Mouse (Mus musculus): ENCODE results near the gene Cmtr1. TPM values are rescaled to one million over a fixed set of nuclear protein-coding genes. Genes with fewer than 3 reads are reported as not detected.
A peak's percentile ranks its signal among the peaks of the same experiment; 100 is the strongest.

The Cmtr1 gene
- total RNA-seq, 2 experiments from 2014 or later = 35.5 to 41.4 TPM

DNA sequence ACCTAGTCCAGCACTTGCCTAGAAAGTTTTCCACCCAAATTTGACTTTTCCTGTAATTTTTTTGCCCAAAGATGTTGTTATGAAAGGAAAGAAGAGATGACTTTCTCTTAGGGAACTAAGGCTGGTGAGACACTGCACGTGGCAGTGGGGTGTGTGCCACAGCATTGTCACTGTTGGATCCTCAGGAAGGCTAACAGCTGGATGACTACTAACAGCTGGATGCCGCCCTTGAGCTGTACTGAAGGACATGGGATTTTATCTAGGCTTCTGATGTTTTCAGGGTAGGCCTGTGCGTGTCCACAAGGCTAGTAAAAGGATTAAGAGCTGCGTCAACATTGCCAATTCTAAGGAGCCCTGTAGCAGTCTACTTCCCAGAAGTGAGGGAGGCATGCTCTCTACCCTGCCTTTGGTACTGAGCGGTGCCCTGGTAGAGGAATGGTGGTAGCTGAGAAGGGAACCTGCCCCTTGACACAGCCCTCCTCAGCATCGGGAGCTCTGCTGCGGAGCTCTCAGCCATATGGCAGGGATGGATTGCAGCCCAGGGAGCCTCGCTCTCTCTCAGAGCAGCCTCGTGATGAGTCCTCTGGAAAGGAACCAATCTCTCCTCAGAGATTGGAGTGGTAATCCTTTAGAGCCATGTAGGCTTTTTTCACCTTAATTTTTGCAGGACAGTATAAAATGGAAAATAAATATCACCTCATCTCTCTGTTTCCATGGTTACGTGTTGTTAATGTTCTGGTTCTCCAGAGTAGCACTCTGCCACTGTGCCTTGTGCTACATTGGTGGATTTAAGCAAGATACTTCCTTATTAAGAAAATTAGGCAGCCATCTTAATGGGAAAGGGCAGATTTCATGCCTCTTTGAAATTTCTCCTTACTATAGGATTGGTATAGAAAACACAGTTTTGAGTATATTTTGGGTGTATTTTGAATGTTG lies 7.9 kb downstream of the Cmtr1 start:
- intact Hi-C loops (cut with DNase I) = no loop called here
- DNase-seq = no peak

DNA sequence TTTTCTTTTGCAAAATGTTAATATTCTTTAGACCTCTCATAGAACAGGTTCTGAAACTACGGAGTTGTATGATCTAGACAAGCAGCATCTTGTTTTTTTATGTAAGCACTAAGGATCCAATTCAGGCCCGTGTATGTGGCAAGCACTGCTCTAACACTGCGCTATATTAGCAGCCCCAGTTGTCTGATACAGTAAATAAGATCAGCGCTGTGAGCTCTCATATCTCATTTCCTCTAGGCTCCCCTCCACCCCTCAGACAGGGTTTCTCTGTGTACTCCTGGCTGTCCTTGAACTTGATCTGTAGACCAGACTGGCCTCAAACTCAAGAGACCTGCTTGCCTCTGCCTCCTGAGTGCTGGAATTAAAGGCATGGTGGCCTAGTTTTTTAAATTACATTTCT lies 8.6 kb downstream of the Cmtr1 start:
- intact Hi-C loops (cut with DNase I) = no loop called here
- DNase-seq = no peak

DNA sequence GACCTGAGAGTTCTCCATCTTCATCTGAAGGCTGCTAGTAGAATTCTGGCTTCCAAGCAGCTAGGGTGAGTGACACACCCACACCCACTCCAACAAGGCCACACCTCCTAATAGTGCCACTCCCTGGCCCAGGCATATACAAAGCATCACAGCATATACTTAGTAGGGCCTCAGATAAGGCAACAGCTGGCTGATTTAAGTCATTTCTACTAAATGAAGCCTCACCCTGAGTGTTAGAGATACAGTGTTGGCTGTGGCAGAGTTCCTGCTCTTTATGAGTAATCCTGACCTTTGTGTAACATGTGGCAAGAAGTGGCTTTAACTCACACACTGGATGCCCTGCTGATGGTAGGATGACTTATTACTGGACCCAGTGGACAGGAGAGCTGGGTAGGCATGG lies 9.5 kb downstream of the Cmtr1 start:
- intact Hi-C loops (cut with DNase I) = no loop called here
- no peak for DNase-seq

DNA sequence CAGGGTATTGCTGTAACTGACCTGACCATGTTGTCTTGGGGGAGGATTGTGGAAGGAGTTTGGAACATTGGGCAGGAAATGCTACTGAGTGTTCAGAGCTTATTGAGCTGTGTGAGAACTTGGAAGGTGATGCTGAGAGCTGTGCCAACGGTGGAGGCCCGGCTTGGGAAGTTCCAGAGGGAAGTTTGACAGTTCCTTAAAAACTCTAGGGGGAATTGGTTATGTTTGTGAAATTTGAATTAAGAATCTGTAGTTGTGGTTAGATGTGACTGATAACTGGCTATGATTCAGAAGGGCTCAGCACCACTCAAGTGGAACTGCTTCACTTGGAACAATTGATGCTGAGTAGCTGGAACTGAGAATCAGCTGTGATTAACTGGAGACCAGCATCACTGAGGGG lies 10.6 kb downstream of the Cmtr1 start:
- DNase-seq = no peak
- intact Hi-C loops (cut with DNase I) = no loop called here

DNA sequence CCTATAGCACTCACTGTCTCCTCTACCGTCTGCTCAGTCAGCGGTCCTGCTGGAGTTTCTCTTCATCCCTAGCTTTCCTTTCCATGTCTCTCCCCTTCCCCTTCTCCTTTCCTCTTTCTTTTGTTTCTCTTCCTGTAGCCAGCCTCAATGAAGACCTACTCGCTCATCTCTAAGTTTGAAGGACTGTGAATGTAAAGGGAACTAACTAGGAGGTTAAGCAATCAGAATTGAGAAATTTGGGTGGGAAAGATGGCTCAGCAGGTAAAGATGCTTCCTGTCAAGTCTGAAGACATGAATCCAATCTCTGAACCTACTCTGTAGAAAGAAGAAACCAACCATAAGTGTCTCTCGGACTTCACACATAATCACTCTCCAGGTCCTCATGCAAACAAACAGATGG lies 12.9 kb downstream of the Cmtr1 start:
- intact Hi-C loops (cut with DNase I) = no loop called here
- DNase-seq = no peak

DNA sequence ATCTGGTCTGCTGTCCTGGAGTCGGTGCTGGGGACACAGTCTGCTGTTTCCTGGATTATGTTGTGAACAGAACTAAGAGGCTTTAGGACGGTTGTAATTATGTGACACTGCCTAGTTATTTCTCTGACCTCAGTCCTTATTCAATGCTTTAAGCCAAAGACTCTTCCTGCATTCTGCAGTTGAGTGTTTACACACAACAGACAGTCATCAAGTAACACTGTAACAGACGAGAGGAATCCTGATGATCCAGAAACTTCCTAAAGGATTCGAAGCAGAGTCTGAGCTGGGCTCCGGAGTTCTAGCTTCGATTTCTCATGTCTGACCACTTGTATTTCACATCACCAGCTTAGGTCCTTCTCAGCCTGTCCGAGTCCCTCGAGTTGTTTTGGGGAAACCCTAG lies 18.1 kb downstream of the Cmtr1 start:
- intact Hi-C loops (cut with DNase I) = no loop called here
- no peak for DNase-seq

DNA sequence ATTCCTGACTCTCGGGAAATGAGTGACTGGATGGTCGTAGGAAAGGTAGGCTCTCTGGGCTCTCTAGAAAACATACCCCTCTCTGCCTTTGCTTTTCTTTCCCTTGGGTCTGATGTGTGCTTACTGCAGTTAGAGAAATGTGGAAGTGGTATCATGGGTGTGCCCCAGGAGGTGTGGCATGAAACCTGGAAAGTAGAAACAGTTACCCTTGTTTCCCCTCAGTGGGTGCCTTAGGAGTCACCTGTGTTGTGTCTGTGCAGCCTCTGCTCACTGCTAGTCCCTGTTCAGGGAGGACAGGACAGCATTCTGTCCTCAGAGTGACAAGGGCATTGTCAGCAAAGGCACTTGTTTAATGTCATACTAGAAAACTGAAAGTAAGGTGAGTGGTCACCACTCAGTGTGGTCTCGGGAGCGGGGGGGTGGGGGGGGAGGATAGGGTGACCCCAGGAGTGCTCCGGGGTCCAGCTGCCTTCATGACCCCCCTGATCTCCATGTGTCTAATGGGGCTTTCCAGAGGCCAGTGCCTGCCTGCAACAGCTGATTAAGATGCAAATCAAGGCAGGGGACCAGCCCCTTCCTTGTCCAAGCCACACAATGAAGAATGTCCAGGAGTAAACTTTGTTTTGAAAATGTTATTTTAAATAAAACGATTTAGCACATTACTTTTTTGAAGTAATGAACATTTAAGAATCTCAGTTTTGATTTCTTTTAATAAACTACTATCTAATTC lies 18.8 kb downstream of the Cmtr1 start:
- DNase-seq = no peak
- intact Hi-C loops (cut with DNase I) = no loop called here

DNA sequence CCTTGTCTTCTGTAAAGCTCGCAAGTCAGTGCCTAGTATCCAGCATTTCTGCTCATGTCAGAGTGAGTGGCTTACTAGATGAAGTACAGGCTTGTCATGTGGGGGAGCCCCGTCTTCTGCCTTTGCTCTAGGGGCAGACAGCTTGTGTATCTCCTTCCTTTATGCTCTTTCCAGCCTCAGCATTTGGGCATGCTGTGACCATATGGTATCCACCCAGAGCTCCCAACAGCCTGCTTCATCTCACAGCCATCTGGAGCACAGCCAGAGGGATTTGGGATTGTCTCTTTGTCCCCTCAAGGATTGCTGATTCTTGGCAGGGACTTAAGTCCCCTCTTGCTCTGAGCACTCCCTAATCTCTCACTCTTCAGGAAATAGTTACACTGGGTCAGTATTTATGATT lies 19.8 kb downstream of the Cmtr1 start:
- no peak for DNase-seq
- intact Hi-C loops (cut with DNase I) = no loop called here

DNA sequence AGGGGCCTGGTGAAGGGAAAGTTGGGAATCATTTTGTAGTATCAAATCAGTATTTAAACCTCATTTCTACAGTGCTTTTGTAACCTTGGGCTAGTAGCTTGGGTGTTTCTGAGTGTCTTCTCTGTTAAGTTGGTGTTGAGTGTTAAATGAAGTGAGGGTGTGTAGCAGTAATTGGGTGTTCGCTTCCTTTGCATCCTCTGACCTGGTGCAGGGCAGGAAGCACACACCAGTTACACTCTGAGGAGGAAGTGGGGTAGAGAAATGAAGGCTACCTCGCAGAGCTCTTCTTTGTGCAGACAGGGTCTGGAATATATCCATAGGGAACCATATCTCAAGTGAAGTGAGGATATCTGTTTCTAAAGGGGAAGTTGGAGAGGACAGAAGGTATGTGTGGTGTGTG lies 20.5 kb downstream of the Cmtr1 start:
- intact Hi-C loops (cut with DNase I) = no loop called here
- DNase-seq = no peak

DNA sequence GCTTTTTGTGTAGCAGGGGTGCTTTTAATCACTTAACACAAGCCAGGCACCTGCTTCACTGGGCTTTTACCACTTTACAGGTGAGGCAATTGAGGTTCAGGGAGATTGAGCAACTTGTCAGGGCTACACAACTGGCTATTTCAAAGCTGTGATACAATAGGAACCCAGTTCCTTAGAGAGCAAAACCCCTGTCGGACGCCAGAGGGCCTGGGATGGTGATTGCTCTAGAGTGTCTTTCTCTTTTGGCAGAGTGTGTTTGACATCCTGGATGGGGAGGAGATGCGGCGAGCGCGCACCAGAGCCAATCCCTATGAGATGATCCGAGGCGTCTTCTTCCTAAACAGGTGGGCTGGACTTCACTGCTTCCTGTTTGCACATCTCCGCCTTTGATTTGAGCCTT lies 21.3 kb downstream of the Cmtr1 start:
- DNase-seq = no peak
- intact Hi-C loops (cut with DNase I) = no loop called here

DNA sequence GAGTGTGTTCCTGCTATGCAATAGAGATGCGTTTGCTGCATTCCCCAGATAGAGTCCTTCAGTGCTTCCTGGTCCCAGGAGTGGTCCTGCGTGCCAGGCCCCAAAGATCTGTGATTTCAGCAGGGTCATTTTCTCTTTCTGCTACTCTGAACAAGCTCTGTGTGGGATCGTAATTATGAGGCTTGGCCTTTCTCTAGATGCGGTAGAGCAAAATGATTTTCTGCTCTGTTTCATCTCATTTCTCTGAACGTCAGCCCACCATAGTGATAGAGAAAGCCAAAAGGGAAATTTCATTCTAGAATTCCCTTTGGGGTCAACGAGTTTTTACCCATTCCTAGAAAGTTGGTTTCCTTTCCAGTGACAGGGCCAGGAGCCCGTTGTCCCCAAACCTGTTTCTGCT lies 21.9 kb downstream of the Cmtr1 start:
- intact Hi-C loops (cut with DNase I) = no loop called here
- DNase-seq = no peak

DNA sequence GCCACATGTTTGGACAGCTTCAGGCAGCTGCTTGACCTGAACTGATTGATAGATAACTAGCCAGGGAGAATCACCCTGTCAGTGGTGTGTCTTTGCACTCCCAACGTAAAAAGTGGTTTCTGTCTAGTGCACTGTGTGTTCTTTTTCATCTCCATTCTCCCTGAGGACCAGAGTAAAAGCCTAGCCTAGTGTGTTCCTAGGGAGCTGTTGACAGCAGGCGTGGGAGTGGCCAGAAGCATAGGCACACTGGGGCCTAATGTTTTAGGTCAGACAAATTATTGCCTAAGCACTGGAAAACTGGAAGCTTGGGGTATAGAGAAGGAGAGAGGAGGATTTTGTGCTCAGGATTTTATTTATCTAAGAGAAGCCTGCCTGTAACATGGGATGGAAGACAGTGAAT lies 22.7 kb downstream of the Cmtr1 start:
- no peak for DNase-seq
- intact Hi-C loops (cut with DNase I) = no loop called here

DNA sequence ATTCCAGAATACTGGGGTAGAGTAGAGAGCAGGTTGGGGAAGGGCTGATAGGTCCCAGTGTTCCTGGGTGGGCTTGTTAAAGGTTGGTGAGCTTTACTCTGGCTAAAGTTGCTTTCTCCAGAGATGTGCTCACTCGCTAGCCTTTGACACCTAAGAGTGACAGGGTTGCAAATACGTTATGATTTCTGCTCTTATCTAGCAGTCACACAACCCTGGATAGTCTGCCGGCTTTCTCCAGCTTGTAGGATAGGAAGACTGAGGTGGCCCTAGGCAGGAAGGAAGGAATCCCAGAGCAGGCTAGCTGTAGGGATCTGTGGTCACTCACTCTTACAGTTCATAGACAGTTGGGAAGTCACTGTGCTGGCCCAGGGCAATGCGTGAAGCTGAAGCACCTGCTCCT lies 23.9 kb downstream of the Cmtr1 start:
- intact Hi-C loops (cut with DNase I) = no loop called here

DNA sequence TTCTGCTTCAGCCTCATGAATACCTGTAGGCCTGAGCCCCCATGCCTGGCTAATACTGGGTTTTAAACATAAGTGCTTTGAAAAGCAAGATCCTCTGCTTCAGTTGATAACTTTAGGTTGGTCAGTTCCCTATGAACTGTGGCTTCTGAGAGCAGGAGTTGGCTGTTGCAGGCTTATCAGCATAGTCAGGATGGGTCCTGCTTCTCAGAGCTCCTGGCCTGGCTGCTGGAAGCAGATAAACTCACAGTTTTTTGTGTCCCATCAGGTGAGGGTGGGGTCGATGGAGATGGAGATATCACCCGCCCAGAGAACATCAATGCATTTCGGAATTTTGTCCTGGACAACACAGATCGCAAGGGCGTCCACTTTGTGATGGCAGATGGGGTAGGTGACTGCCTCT lies 26.4 kb downstream of the Cmtr1 start:
- intact Hi-C loops (cut with DNase I) = no loop called here
- no peak for DNase-seq

More for the DNA sequence above, 23.9 kb downstream of the Cmtr1 start:
- DNase-seq = no peak

DNA sequence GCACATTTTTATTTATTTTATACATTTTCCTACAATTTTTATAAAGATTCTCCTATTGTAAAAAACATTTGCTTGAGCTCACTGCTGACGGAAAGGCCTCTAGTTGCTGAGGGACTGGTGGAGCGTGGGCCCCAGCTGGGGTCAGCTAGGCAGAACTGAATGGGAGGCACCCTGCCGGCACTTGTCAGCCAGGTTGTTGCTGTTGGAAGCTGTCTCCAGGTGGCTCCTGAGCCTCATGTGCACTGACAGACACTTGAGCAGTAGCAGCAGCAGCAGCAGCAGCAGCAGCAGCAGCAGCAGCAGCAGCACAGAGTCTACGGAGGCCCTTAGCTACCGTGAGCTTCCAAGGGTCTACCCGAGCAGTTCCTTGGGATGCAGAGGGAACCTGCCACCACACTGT lies 27.0 kb downstream of the Cmtr1 start:
- intact Hi-C loops (cut with DNase I) = no loop called here
- no peak for DNase-seq

DNA sequence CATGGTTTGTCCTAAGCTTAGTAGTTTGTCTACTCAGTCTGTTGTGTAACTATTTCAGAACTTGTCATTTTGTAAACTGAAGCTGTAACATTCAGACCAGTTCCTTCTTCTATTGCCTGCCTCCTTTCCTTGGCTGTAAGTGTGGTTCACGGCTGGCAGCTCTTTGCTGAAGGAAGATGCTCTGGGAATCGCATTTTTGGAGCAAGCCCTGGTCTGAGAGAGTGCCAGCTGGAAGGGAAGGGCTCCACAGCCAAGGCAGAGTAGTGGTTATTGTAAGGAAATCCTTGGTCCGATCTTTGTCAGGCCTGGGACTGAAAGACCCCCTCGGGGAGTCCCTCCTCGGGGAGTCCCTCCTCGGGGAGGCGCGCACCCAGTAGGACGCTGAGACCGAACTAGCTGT lies 28.2 kb downstream of the Cmtr1 start:
- intact Hi-C loops (cut with DNase I) = no loop called here
- DNase-seq = no peak

DNA sequence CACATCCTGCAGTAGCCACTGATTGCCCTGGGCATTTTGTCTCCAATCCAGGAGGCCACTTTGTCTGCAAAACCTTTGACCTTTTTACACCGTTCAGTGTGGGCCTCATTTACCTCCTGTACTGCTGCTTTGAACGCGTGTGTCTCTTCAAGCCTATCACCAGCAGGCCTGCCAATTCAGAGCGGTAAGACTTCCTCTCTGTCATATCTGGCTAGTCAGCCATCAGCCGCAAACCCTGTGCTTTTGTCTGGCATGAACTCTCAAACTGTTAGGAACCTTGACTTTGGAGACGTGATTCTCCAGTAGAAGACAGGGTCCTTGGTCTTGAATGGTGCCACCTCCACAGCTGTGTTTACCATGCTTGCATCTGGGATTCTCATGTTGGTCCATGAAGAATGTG lies 29.9 kb downstream of the Cmtr1 start:
- no peak for DNase-seq
- intact Hi-C loops (cut with DNase I) = loop anchor here (5.0 kb wide), 1 partner anchor 53 kb away; no protein-coding TSS in a partner anchor

DNA sequence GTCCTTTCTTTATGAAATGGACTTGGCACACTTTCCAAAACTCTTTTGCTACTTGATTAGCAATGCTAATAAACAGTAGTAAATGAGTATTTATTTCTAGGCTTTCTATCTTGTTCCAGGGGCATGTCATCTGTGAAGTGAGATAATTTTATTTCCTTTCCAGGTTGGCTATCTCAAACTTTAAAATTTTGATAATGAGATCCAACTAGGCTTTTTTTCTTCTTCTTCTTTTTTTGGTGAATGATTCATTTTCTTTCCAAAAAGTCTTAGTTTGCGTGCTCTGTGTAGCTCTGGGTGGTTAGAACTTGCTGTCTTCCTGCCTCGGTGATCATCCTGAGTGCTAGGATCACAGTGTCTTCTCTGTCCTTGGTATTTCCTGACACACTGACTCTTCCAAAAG lies 32.4 kb downstream of the Cmtr1 start:
- no peak for DNase-seq
- intact Hi-C loops (cut with DNase I) = loop anchor here (5.0 kb wide), 1 partner anchor 56 kb away; no protein-coding TSS in a partner anchor

DNA sequence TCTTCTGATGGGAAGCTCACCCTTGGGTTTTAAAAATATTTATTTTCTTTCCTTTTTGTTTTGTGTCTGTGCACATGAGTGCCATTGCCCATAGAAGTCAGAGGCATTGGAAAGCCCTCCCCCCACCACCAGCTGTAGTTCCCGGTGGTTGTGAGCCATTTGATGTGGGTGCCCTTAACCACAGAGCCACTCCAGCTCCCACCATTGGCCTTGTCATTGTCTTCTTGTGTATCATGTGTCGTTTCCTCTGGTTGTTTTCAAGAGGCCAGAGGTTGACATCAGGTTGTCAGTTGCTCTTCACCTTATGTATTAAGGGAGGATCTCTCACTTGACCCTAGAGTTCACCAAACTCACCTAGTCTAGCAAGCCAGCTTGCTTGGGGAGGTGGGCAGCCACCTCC lies 33.2 kb downstream of the Cmtr1 start:
- DNase-seq = no peak
- intact Hi-C loops (cut with DNase I) = loop anchor here (5.0 kb wide), 1 partner anchor 56 kb away; no protein-coding TSS in a partner anchor

DNA sequence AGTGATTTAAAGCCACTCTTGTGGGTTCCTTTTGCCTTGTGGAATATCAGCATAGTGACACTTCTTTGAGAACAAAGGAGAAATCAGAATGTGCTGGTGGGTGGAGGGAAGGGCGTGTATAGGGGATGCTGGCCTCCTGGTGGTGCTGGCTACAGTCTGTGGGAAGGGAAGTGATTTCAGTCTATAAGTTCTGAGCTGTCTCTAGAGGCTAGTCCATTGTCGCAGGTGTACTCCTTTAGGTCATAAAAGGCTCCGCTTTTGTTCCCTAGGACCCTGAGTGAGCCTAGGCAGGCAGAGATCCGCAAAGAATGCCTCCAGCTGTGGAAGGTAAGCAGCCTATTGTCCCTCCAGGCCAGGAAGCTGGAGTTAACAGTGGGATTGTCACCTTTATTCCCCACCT lies 34.1 kb downstream of the Cmtr1 start:
- intact Hi-C loops (cut with DNase I) = loop anchor here (5.0 kb wide), 1 partner anchor 57 kb away; no protein-coding TSS in a partner anchor
- no peak for DNase-seq

DNA sequence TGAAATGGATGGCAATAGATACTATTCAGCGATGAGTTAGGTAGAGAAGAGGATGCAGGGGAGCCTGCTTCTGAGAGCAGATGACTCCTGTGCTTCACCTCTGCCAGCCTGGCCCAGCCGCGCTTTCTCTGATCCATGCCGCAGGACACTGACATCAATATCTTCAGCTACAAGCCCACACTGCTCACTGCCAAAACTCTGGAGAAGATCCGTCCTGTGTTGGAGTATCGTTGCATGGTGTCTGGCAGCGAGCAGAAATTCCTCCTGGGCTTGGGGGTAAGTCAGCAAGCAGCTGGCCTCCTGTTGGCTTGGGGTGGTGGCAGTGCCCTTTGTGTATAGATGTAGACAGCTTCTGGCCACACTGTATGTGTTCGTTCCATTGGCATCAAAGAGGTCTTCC lies 36.5 kb downstream of the Cmtr1 start:
- intact Hi-C loops (cut with DNase I) = no loop called here
- DNase-seq = peak; percentile 37 to 39

DNA sequence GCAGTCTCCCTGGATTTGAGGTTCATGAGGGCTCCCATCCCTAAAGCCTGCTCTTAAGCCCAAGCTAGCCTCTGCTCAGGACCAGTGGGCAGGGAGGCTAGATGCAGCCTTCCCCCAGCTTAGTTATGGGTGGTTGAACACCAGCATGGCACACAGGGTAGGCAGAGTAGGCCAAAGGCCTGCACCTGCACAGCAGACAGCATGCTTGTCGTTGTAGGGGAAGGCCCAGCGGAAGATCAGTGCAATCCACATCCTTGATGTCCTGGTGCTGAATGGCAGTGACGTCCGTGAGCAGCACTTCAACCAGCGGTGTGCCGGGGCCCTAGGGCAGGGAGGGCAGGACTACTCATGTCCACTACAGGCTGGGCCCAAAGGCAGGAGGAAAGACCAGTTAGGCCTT lies 38.0 kb downstream of the Cmtr1 start:
- DNase-seq = no peak
- intact Hi-C loops (cut with DNase I) = no loop called here
